ENCODE assay signal across 16 mouse cellular contexts in genomic region chr1:52330496-52330895, GRCm38 (mm10).
"Had no signal": no experiment of that assay in that cellular context is flagged by ENCODE, and none has a peak within 500 bp of the region (broad histone marks: within the 10 kb centered on the region; RNA-seq: fewer than 3 reads in every experiment).

No protein-coding gene starts in this region.

- DNase-seq: heart, postnatal 10 days; heart, postnatal 14 days; heart, postnatal 36 days; heart, postnatal 4 days; kidney, adult 11 months; kidney, adult 18-20 months; kidney, adult 2 months; kidney, adult 8-10 months; kidney, adult 9 months; kidney, postnatal 10 days; kidney, postnatal 14 days; kidney, postnatal 25 days; kidney, postnatal 36 days; kidney, postnatal 4 days; layer of hippocampus, adult 9-11 months; layer of hippocampus, postnatal 36 days had no signal
